Mouse (Mus musculus) MEL (cell line): Measurements from ENCODE around the gene Nt5c2. TPM values are rescaled to one million over a fixed set of nuclear protein-coding genes. Genes with fewer than 3 reads are reported as not detected.

Source experiments
- DNase-seq: peaks from one replicate; pipeline ENCODE4 v3.0.0; 2011; ENCODE audit warnings: low read depth, low spot score
- H3K27ac ChIP-seq: 2 replicates; pipeline ENCODE4 v1.5.1; 2012; ENCODE audit warnings: low read depth, mild to moderate bottlenecking, control low read depth, low read length, moderate library complexity; ENCODE audit not compliant: control insufficient read depth
- H3K27me3 ChIP-seq, 2 experiments: fragments of 150-350 bp in 1 of 2; sonication (generic) in 1 of 2; 2 replicates each; pipeline ENCODE4 v1.6.1; 2012; ENCODE audit warnings: low read length in 2 of 2, mild to moderate bottlenecking in 2 of 2, improper control_type of control experiment in 1 of 2, moderate library complexity in 1 of 2; ENCODE audit not compliant: insufficient read depth in 2 of 2, control insufficient read depth in 1 of 2
- H3K36me3 ChIP-seq, 2 experiments: 2 replicates each; pipeline ENCODE4 v1.6.1; 2012 to 2014; ENCODE audit warnings: low read length in 2 of 2, improper control_type of control experiment in 1 of 2, inconsistent platforms in 1 of 2, mild to moderate bottlenecking in 1 of 2; ENCODE audit not compliant: insufficient read depth in 2 of 2, control insufficient read depth in 1 of 2
- H3K4me1 ChIP-seq, 2 experiments: fragments of 150-350 bp in 1 of 2; sonication (generic) in 1 of 2; 2 replicates each; pipeline ENCODE4 v1.6.1; 2012; ENCODE audit warnings: low read length in 2 of 2, improper control_type of control experiment in 1 of 2, mild to moderate bottlenecking in 1 of 2; ENCODE audit not compliant: insufficient read depth in 2 of 2, control insufficient read depth in 1 of 2
- H3K4me3 ChIP-seq, 2 experiments: fragments of 150-350 bp in 1 of 2; sonication (generic) in 1 of 2; 2 replicates each; pipeline ENCODE4 v1.5.1; 2012; ENCODE audit warnings: low read depth in 2 of 2, low read length in 2 of 2, mild to moderate bottlenecking in 2 of 2, moderate library complexity in 2 of 2, control low read depth in 1 of 2, improper control_type of control experiment in 1 of 2; ENCODE audit not compliant: control insufficient read depth in 1 of 2, insufficient read depth in 1 of 2
- H3K79me2 ChIP-seq: 2 replicates; pipeline ENCODE4 v1.6.1; 2012; ENCODE audit warnings: mild to moderate bottlenecking, low read length, moderate library complexity; ENCODE audit not compliant: control insufficient read depth, poor library complexity, insufficient read depth
- H3K9ac ChIP-seq: 2 replicates; pipeline ENCODE4 v1.6.1; 2012; ENCODE audit warnings: low read depth, mild to moderate bottlenecking, control low read depth, low read length, moderate library complexity; ENCODE audit not compliant: control insufficient read depth, poor library complexity, severe bottlenecking
- H3K9me3 ChIP-seq: fragments of 150-350 bp; sonication (generic); replicated peaks from 2 replicates; pipeline ENCODE4 v1.6.1; 2012; ENCODE audit warnings: mild to moderate bottlenecking, low read length, improper control_type of control experiment, moderate library complexity; ENCODE audit not compliant: insufficient read depth
- BHLHE40 ChIP-seq: IDR thresholded peaks from 2 replicates; pipeline ENCODE4 v1.6.1; 2012; ENCODE audit warnings: low read depth, mild to moderate bottlenecking, inconsistent platforms, low read length, improper control_type of control experiment, borderline replicate concordance
- CHD1 ChIP-seq: IDR thresholded peaks from 2 replicates; pipeline ENCODE4 v1.6.1; 2012; ENCODE audit warnings: low read depth, mild to moderate bottlenecking, inconsistent platforms, low read length, improper control_type of control experiment
- CHD2 ChIP-seq: IDR thresholded peaks from 2 replicates; pipeline ENCODE4 v1.6.1; 2011; ENCODE audit warnings: low read length, improper control_type of control experiment
- CTCF ChIP-seq, 3 experiments: IDR thresholded peaks in 2 of 3; conservative IDR thresholded peaks in 1 of 3; 2 replicates each; pipeline ENCODE4 v1.5.1; 2011 to 2012; ENCODE audit warnings: low read length in 3 of 3, low read depth in 2 of 3, mild to moderate bottlenecking in 2 of 3, improper control_type of control experiment in 1 of 3, inconsistent platforms in 1 of 3, mixed read lengths in 1 of 3, moderate library complexity in 1 of 3; ENCODE audit not compliant: control insufficient read depth in 1 of 3, insufficient read depth in 1 of 3, poor library complexity in 1 of 3, severe bottlenecking in 1 of 3
- E2F4 ChIP-seq: IDR thresholded peaks from 2 replicates; pipeline ENCODE4 v1.6.1; 2011; ENCODE audit warnings: low read depth, low read length, improper control_type of control experiment, borderline replicate concordance
- EP300 ChIP-seq, 2 experiments: IDR thresholded peaks; 2 replicates each; pipeline ENCODE4 v1.6.1; 2011; ENCODE audit warnings: improper control_type of control experiment in 2 of 2, low read length in 2 of 2, low read depth in 1 of 2, mild to moderate bottlenecking in 1 of 2
- ETS1 ChIP-seq: IDR thresholded peaks from 2 replicates; pipeline ENCODE4 v1.6.1; 2012; ENCODE audit warnings: low read depth, mild to moderate bottlenecking, inconsistent platforms, low read length, improper control_type of control experiment, moderate library complexity
- HCFC1 ChIP-seq: IDR thresholded peaks from 2 replicates; pipeline ENCODE4 v1.6.1; 2012; ENCODE audit warnings: low read depth, mild to moderate bottlenecking, inconsistent platforms, low read length, improper control_type of control experiment, moderate library complexity
- JUND ChIP-seq: IDR thresholded peaks from 2 replicates; pipeline ENCODE4 v1.6.1; 2011; ENCODE audit warnings: low read depth, mild to moderate bottlenecking, improper control_type of control experiment, low read length
- KAT2A ChIP-seq: conservative IDR thresholded peaks from 2 replicates; pipeline ENCODE4 v1.6.1; 2012; ENCODE audit warnings: low read depth, low read length, improper control_type of control experiment, inconsistent platforms
- MAFK ChIP-seq: IDR thresholded peaks from 2 replicates; pipeline ENCODE4 v1.6.1; 2011; ENCODE audit warnings: low read depth, mild to moderate bottlenecking, low read length, improper control_type of control experiment, borderline replicate concordance
- MAX ChIP-seq: IDR thresholded peaks from 2 replicates; pipeline ENCODE4 v1.6.1; 2011; ENCODE audit warnings: low read length, improper control_type of control experiment
- MAZ ChIP-seq: IDR thresholded peaks from 2 replicates; pipeline ENCODE4 v1.6.1; 2012; ENCODE audit warnings: low read depth, mild to moderate bottlenecking, inconsistent platforms, low read length, improper control_type of control experiment
- MEF2A ChIP-seq: IDR thresholded peaks from 2 replicates; pipeline ENCODE4 v1.6.1; 2014; ENCODE audit warnings: low read depth, mild to moderate bottlenecking, inconsistent platforms, low read length, improper control_type of control experiment; ENCODE audit not compliant: poor library complexity, insufficient replicate concordance, severe bottlenecking; ENCODE audit errors: extremely low read depth
- MXI1 ChIP-seq: IDR thresholded peaks from 2 replicates; pipeline ENCODE4 v1.6.1; 2011; ENCODE audit warnings: mild to moderate bottlenecking, low read depth, low read length, improper control_type of control experiment
- MYB ChIP-seq: IDR thresholded peaks from 2 replicates; pipeline ENCODE4 v1.6.1; 2011; ENCODE audit warnings: mild to moderate bottlenecking, low read depth, low read length, improper control_type of control experiment
- NELFE ChIP-seq: IDR thresholded peaks from 2 replicates; pipeline ENCODE4 v1.6.1; 2011; ENCODE audit warnings: low read depth, low read length, improper control_type of control experiment
- POLR2A ChIP-seq, 2 experiments: IDR thresholded peaks; 2 replicates each; pipeline ENCODE4 v1.6.1; 2011 to 2012; ENCODE audit warnings: low read length in 2 of 2, mild to moderate bottlenecking in 2 of 2, control low read depth in 1 of 2, improper control_type of control experiment in 1 of 2, low read depth in 1 of 2, moderate library complexity in 1 of 2; ENCODE audit not compliant: control insufficient read depth in 1 of 2, insufficient read depth in 1 of 2, poor library complexity in 1 of 2
- POLR2AphosphoS2 ChIP-seq: IDR thresholded peaks from 2 replicates; pipeline ENCODE4 v1.6.1; 2011; ENCODE audit warnings: low read length, improper control_type of control experiment
- POLR2AphosphoS5 ChIP-seq: IDR thresholded peaks from 2 replicates; pipeline ENCODE4 v1.6.1; 2012; ENCODE audit warnings: low read depth, borderline replicate concordance, mild to moderate bottlenecking, inconsistent platforms, low read length, moderate library complexity, mixed read lengths
- RAD21 ChIP-seq: IDR thresholded peaks from 2 replicates; pipeline ENCODE4 v1.6.1; 2011; ENCODE audit warnings: mild to moderate bottlenecking, low read depth, low read length, improper control_type of control experiment
- RCOR1 ChIP-seq: IDR thresholded peaks from 2 replicates; pipeline ENCODE4 v1.6.1; 2012; ENCODE audit warnings: low read depth, mild to moderate bottlenecking, inconsistent platforms, low read length, improper control_type of control experiment
- SIN3A ChIP-seq: IDR thresholded peaks from 2 replicates; pipeline ENCODE4 v1.6.1; 2012; ENCODE audit warnings: low read length, improper control_type of control experiment, inconsistent platforms
- SMC3 ChIP-seq: IDR thresholded peaks from 2 replicates; pipeline ENCODE4 v1.6.1; 2011; ENCODE audit warnings: low read depth, low read length, improper control_type of control experiment
- TBP ChIP-seq: IDR thresholded peaks from 2 replicates; pipeline ENCODE4 v1.8.0; 2011; ENCODE audit warnings: low read depth, low read length, improper control_type of control experiment
- UBTF ChIP-seq: IDR thresholded peaks from 2 replicates; pipeline ENCODE4 v1.6.1; 2012; ENCODE audit warnings: low read depth, mild to moderate bottlenecking, inconsistent platforms, low read length, improper control_type of control experiment, moderate library complexity, borderline replicate concordance; ENCODE audit not compliant: insufficient read depth
- USF1 ChIP-seq: IDR thresholded peaks from 2 replicates; pipeline ENCODE4 v1.6.1; 2014; ENCODE audit warnings: low read depth, mild to moderate bottlenecking, inconsistent platforms, low read length, improper control_type of control experiment, moderate library complexity
- USF2 ChIP-seq, 2 experiments: IDR thresholded peaks; 2 replicates each; pipeline ENCODE4 v1.6.1; 2011 to 2012; ENCODE audit warnings: improper control_type of control experiment in 2 of 2, low read length in 2 of 2, borderline replicate concordance in 1 of 2, inconsistent platforms in 1 of 2, low read depth in 1 of 2, mild to moderate bottlenecking in 1 of 2; ENCODE audit not compliant: insufficient read depth in 1 of 2
- ZC3H11A ChIP-seq: IDR thresholded peaks from 2 replicates; pipeline ENCODE4 v1.6.1; 2012; ENCODE audit warnings: low read depth, mild to moderate bottlenecking, inconsistent platforms, low read length, improper control_type of control experiment
- ZKSCAN1 ChIP-seq: IDR thresholded peaks from 2 replicates; pipeline ENCODE4 v1.6.1; 2012; ENCODE audit warnings: low read depth, mild to moderate bottlenecking, inconsistent platforms, low read length, improper control_type of control experiment, moderate library complexity
- ZMIZ1 ChIP-seq: IDR thresholded peaks from 2 replicates; pipeline ENCODE4 v1.6.1; 2012; ENCODE audit warnings: low read depth, mild to moderate bottlenecking, inconsistent platforms, low read length, improper control_type of control experiment, moderate library complexity
- polyA plus RNA-seq, 2 experiments: library from polyadenylated mRNA; stranded (reverse) in 1 of 2; unstranded in 1 of 2; fragments of >175 nt in 1 of 2; fragments of >200 nt in 1 of 2; gene quantifications; 2 replicates each; pipeline versions ENCODE4 v1.2.1 to v1.2.4; 2012; ENCODE audit warnings: low replicate concordance in 2 of 2, low read depth in 1 of 2; ENCODE audit not compliant: insufficient read length in 2 of 2, insufficient read depth in 1 of 2, missing spikeins in 1 of 2
- total RNA-seq: library from RNA; depleted of rRNA; stranded (reverse); fragments of 300-350 nt; gene quantifications from 2 replicates; pipeline ENCODE4 v1.2.3, GENCODE M21; 2012

Nt5c2 gene
- total and polyA plus RNA-seq, 3 experiments = 64.6 to 455 (median 147) TPM

- no peak overlapping the region for H3K27ac ChIP-seq
- H3K4me3 ChIP-seq = no peak overlapping the region
- peaks cover 0 to 24% of the 10 kb centered on the region in 2 experiments; a peak in 2 of 4 replicates for H3K36me3 ChIP-seq
- H3K27me3 ChIP-seq = no peaks in the 10 kb centered on the region
- H3K4me1 ChIP-seq = peaks cover 10 to 19% of the 10 kb centered on the region in 2 experiments
- TF ChIP-seq SIN3A = no peak
- TF ChIP-seq JUND = no peak
- TF ChIP-seq UBTF = no peak
- H3K9ac ChIP-seq = no peak overlapping the region
- no peak for DNase-seq
- no peaks in the 10 kb centered on the region for H3K79me2 ChIP-seq
- H3K9me3 ChIP-seq = no peaks in the 10 kb centered on the region
These were observed 158.7 kb downstream of the Nt5c2 start for GRCm38 (mm10) chr19:46856232-46856631.

- Histone ChIP-seq H3K4me3 (peak overlapping the region in 1 of 2 experiments; percentile 2; a peak in 1 of 4 replicates), H3K4me1 (peaks cover 36 to 47% of the 10 kb centered on the region in 2 experiments), H3K79me2 (no peaks in the 10 kb centered on the region), H3K27me3 (no peaks in the 10 kb centered on the region), H3K9ac (no peak overlapping the region), H3K27ac (peak overlapping the region; percentile 87), H3K36me3 (peaks cover 0 to 49% of the 10 kb centered on the region in 2 experiments; a peak in 2 of 4 replicates), H3K9me3 (no peaks in the 10 kb centered on the region)
- DNase-seq = peak; percentile 97
- TF ChIP-seq BHLHE40 = peak; percentile 90; the same call in 1 of the 2 replicates
- no peak for TF ChIP-seq RAD21
- no peak for TF ChIP-seq UBTF
- peak; percentile 67 for TF ChIP-seq TBP
- TF ChIP-seq POLR2A (IDR thresholded peaks at IDR 0.05; ENCODE audit: control insufficient read depth in 1 of 2, insufficient read depth in 1 of 2, low read depth in 1 of 2, low read length in 2 of 2, poor library complexity in 1 of 2) = no peak
- TF ChIP-seq USF1 = peak; percentile 96
- no peak for TF ChIP-seq POLR2AphosphoS5
- no peak for TF ChIP-seq E2F4
- TF ChIP-seq MYB = peak; percentile 79
- TF ChIP-seq HCFC1 = peak; percentile 68
- no peak; the same call in 1 of the 2 replicates for TF ChIP-seq MAZ
- TF ChIP-seq JUND = no peak
- peak; percentile 96 to 98 for TF ChIP-seq EP300 (IDR thresholded peaks at IDR 0.05; ENCODE audit: low read depth in 1 of 2, low read length in 2 of 2)
- TF ChIP-seq KAT2A = no peak
- TF ChIP-seq MXI1 = peak; percentile 87; the same call in 1 of the 2 replicates
- TF ChIP-seq MAX = peak; percentile 96
- no peak for TF ChIP-seq NELFE
- no peak for TF ChIP-seq ZKSCAN1
- TF ChIP-seq MEF2A = no peak
- TF ChIP-seq MAFK = no peak
- TF ChIP-seq CHD1 = no peak
- peak; percentile 96 for TF ChIP-seq ETS1
- TF ChIP-seq POLR2AphosphoS2 = no peak
- TF ChIP-seq ZC3H11A = no peak
- no peak for TF ChIP-seq ZMIZ1
- no peak for TF ChIP-seq SMC3
- no peak for TF ChIP-seq CHD2
- TF ChIP-seq RCOR1 = peak; percentile 84
- TF ChIP-seq CTCF (IDR thresholded peaks at IDR 0.05 in 2 of 3, conservative IDR thresholded peaks at IDR 0.05 in 1 of 3; ENCODE audit: control insufficient read depth in 1 of 3, insufficient read depth in 1 of 3, low read depth in 2 of 3, low read length in 3 of 3, poor library complexity in 1 of 3, severe bottlenecking in 1 of 3) = no peak
- peak; percentile 53 to 76; a peak in 3 of 4 replicates for TF ChIP-seq USF2 (IDR thresholded peaks at IDR 0.05; ENCODE audit: borderline replicate concordance in 1 of 2, insufficient read depth in 1 of 2, low read depth in 1 of 2, low read length in 2 of 2)
These were observed 165.4 kb downstream of the Nt5c2 start for GRCm38 (mm10) chr19:46849443-46849997.
